Comparison of ENCODE assay signal across 10 mouse cellular contexts in the genomic region with DNA sequence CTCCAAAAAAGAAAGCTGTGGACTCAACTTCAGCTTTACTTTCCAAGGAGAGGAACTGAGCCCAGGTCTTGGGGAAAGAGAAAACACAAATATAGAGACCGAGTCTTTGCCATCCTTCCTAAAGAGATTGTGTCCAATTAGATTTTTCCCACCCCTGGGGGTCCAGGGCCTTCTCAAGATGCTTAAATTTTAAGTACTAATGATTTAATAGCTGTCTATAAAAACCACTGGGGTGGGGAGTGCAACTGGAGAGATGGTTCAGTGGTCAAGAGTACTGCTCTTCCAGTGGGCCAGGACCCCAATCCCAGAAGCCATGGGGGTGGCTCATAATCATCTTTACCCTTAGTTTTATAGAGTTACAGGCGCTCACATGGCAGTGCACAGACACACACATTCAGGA. TPM values are rescaled to one million over a fixed set of nuclear protein-coding genes. Genes with fewer than 3 reads are reported as not detected.
DNase-seq lines count a peak whose midpoint lies in the region; ATAC-seq and TF ChIP-seq lines count a peak whose summit lies in the region.
"Had no signal": no experiment of that assay in that cellular context is flagged by ENCODE, and none has a peak within 500 bp of the region (broad histone marks: within the 10 kb centered on the region; RNA-seq: fewer than 3 reads in every experiment).

No protein-coding gene starts in this region.

- no peaks in the 10 kb centered on the region for H3K27me3 ChIP-seq in heart, embryonic 13.5 days (replicated peaks)
- no peaks in the 10 kb centered on the region for H3K27me3 ChIP-seq in lung, embryonic 16.5 days (ENCODE audit: control insufficient read depth, insufficient read depth, low read depth, low read length)
- H3K27me3 ChIP-seq in lung, postnatal 0 days (replicated peaks; ENCODE audit: insufficient read depth, low read length) = no peaks in the 10 kb centered on the region
- no peaks in the 10 kb centered on the region for H3K27me3 ChIP-seq in intestine, postnatal 0 days (replicated peaks; ENCODE audit: control insufficient read depth, insufficient read depth, low read length)
- H3K27me3 ChIP-seq in myocyte (ENCODE audit: control insufficient read depth, insufficient read depth, insufficient read length) = no peaks in the 10 kb centered on the region

- no peak for ATAC-seq in heart, embryonic 13.5 days (ENCODE audit: extremely low read depth, insufficient number of reproducible peaks, low FRiP score, low TSS enrichment)
- ATAC-seq in lung, embryonic 16.5 days (ENCODE audit: low read depth) = no peak
- no peak for ATAC-seq in lung, postnatal 0 days
- no peak for ATAC-seq in intestine, postnatal 0 days
- no peak for ATAC-seq in CD4-positive, CD25-positive, alpha-beta regulatory T cell, adult 4 months

- peaks cover 17% of the 10 kb centered on the region for H3K36me3 ChIP-seq in heart, embryonic 13.5 days
- H3K36me3 ChIP-seq in lung, embryonic 16.5 days (ENCODE audit: control insufficient read depth, insufficient read depth, low read length) = 0 out of 2 replicates have a peak, but pooled peaks cover 6% of the 10 kb centered on the region
- no peaks in the 10 kb centered on the region; the same call in 1 of the 2 replicates for H3K36me3 ChIP-seq in lung, postnatal 0 days (ENCODE audit: insufficient read depth, low read length)
- H3K36me3 ChIP-seq in intestine, postnatal 0 days (ENCODE audit: control insufficient read depth, insufficient read depth) = peaks cover 16% of the 10 kb centered on the region; the same call in 1 of the 2 replicates
- H3K36me3 ChIP-seq in myocyte (ENCODE audit: control insufficient read depth, insufficient read depth) = peaks cover 6% of the 10 kb centered on the region

- H3K4me3 ChIP-seq in heart, embryonic 13.5 days = peak overlapping the region; percentile 84; the same call in 1 of the 2 replicates
- H3K4me3 ChIP-seq in lung, embryonic 16.5 days (ENCODE audit: low read length) = no peak overlapping the region; the same call in 1 of the 2 replicates
- no peak overlapping the region for H3K4me3 ChIP-seq in lung, postnatal 0 days (ENCODE audit: low read depth, low read length)
- H3K4me3 ChIP-seq in intestine, postnatal 0 days (ENCODE audit: low read depth, low read length) = no peak overlapping the region
- H3K4me3 ChIP-seq in myocyte = no peak overlapping the region

- H3K4me2 ChIP-seq in heart, embryonic 13.5 days = peak overlapping the region; percentile 83
- peak overlapping the region; percentile 88 for H3K4me2 ChIP-seq in lung, embryonic 16.5 days (ENCODE audit: low read depth, low read length)
- H3K4me2 ChIP-seq in lung, postnatal 0 days (replicated peaks; ENCODE audit: low read depth, low read length) = no peak overlapping the region
- peak overlapping the region; percentile 86; the same call in 1 of the 2 replicates for H3K4me2 ChIP-seq in intestine, postnatal 0 days (replicated peaks; ENCODE audit: low read depth)
- peak overlapping the region; percentile 92 for H3K4me2 ChIP-seq in myocyte (ENCODE audit: low read depth)

- H3ac ChIP-seq in myocyte (ENCODE audit: control insufficient read depth, insufficient read length) = no peak overlapping the region

- intact Hi-C loops in heart, postnatal 14 days (cut with DNase I) = no loop called here

- H3K27ac ChIP-seq in heart, embryonic 13.5 days (replicated peaks) = no peak overlapping the region
- H3K27ac ChIP-seq in lung, embryonic 16.5 days (ENCODE audit: low read length) = no peak overlapping the region
- no peak overlapping the region for H3K27ac ChIP-seq in lung, postnatal 0 days (ENCODE audit: low read length)
- H3K27ac ChIP-seq in intestine, postnatal 0 days (ENCODE audit: low read depth, low read length) = no peak overlapping the region

- WGBS in heart, embryonic 13.5 days = 79% methylated on average over 2 of the region's 2 CpGs
- WGBS in lung, embryonic 16.5 days = 86% methylated on average over 2 of the region's 2 CpGs
- 80% methylated on average over 2 of the region's 2 CpGs for whole genome bisulfite sequencing in lung, postnatal 0 days
- WGBS in intestine, postnatal 0 days = 85% methylated on average over 2 of the region's 2 CpGs

- no peak for TF ChIP-seq POLR2A in myocyte (IDR thresholded peaks at IDR 0.05; ENCODE audit: insufficient read length, low read depth)

- H3K4me1 ChIP-seq in heart, embryonic 13.5 days = peaks cover 17% of the 10 kb centered on the region
- peaks cover 16% of the 10 kb centered on the region for H3K4me1 ChIP-seq in lung, embryonic 16.5 days (replicated peaks; ENCODE audit: control insufficient read depth, insufficient read depth, low read length)
- peaks cover 4% of the 10 kb centered on the region; the same call in 1 of the 2 replicates for H3K4me1 ChIP-seq in lung, postnatal 0 days (ENCODE audit: insufficient read depth, low read depth, low read length)
- H3K4me1 ChIP-seq in intestine, postnatal 0 days (replicated peaks; ENCODE audit: control insufficient read depth, insufficient read depth, low read length) = no peaks in the 10 kb centered on the region

- no peak for TF ChIP-seq EP300 in lung, postnatal 0 days (IDR thresholded peaks at IDR 0.05)

- H3K79me2 ChIP-seq in myocyte (ENCODE audit: control insufficient read depth, insufficient read depth) = peaks cover 31% of the 10 kb centered on the region

- no peak for TF ChIP-seq CTCF in lung, postnatal 0 days (IDR thresholded peaks at IDR 0.05)
- TF ChIP-seq CTCF in intestine, postnatal 0 days (IDR thresholded peaks at IDR 0.05; ENCODE audit: low read depth) = no peak

- peak overlapping the region; percentile 91 for H3K9ac ChIP-seq in heart, embryonic 13.5 days
- H3K9ac ChIP-seq in lung, embryonic 16.5 days (ENCODE audit: low read length) = peak overlapping the region; percentile 87
- no peak overlapping the region for H3K9ac ChIP-seq in lung, postnatal 0 days (replicated peaks; ENCODE audit: low read depth)
- H3K9ac ChIP-seq in intestine, postnatal 0 days (ENCODE audit: low read depth, low read length) = no peak overlapping the region

- H3K9me3 ChIP-seq in heart, embryonic 13.5 days = no peaks in the 10 kb centered on the region
- no peaks in the 10 kb centered on the region for H3K9me3 ChIP-seq in lung, embryonic 16.5 days (ENCODE audit: control insufficient read depth, low read length)
- no peaks in the 10 kb centered on the region for H3K9me3 ChIP-seq in lung, postnatal 0 days (ENCODE audit: low read length)
- no peaks in the 10 kb centered on the region for H3K9me3 ChIP-seq in intestine, postnatal 0 days (ENCODE audit: control insufficient read depth)

- DNase-seq in heart, postnatal 14 days = no peak
- no peak for DNase-seq in lung, postnatal 0 days (ENCODE audit: low spot score)
- DNase-seq in adrenal gland, postnatal 25 days = no peak
- DNase-seq: layer of hippocampus, postnatal 36 days; right cerebral cortex, postnatal 14 days had no signal

TF ChIP-seq in myocyte, 11 proteins besides CTCF, POLR2A, EP300 and RAD21 (continues in another document):
- TF ChIP-seq USF1 (IDR thresholded peaks at IDR 0.05; ENCODE audit: low read depth) (no peak), REST (IDR thresholded peaks at IDR 0.05; ENCODE audit: insufficient read depth, insufficient read length) (no peak), MAX (IDR thresholded peaks at IDR 0.05; ENCODE audit: low read depth) (no peak), CEBPB (IDR thresholded peaks at IDR 0.05; ENCODE audit: insufficient read depth, poor library complexity, severe bottlenecking) (no peak)

RNA-seq across cellular contexts. Expression of a gene that starts 2.0 kb away (rescaled TPM):
- polyA plus RNA-seq in heart, embryonic 13.5 days (2015; fragmentation: Nextera tagmentation; extraction: Ambion mirVana) = 83.9 and 84.3 TPM in 2 replicates
- total RNA-seq in heart, postnatal 14 days (2021) = 10 to 100 TPM; 49.2 to 57.1 TPM
- polyA plus RNA-seq in lung, embryonic 16.5 days (2015; fragmentation: Nextera tagmentation; extraction: Ambion mirVana) = 101 and 108 TPM in 2 replicates
- 59.9 and 66.3 TPM in 2 replicates for polyA plus RNA-seq in lung, postnatal 0 days (2015; fragmentation: Nextera tagmentation; extraction: Ambion mirVana)
- 21.6 and 26.8 TPM in 2 replicates for polyA plus RNA-seq in intestine, postnatal 0 days (2015; fragmentation: Nextera tagmentation; extraction: Ambion mirVana)
- polyA plus RNA-seq in myocyte (2012; fragmentation: generic; extraction: Trizol) = 31.7 TPM
- 10 to 100 TPM; 58.1 to 59.3 TPM for polyA plus RNA-seq in CD4-positive, CD25-positive, alpha-beta regulatory T cell, adult 4 months (2017; shearing (Covaris generic))
- total RNA-seq in adrenal gland, postnatal 25 days (2021) = 163 and 192 TPM in 2 replicates

RNA-seq across cellular contexts. Expression of a gene that starts 27.4 kb away (rescaled TPM):
- 65.8 and 67.8 TPM in 2 replicates for polyA plus RNA-seq in heart, embryonic 13.5 days (2015; fragmentation: Nextera tagmentation; extraction: Ambion mirVana)
- 10 to 100 TPM; 50.0 to 62.5 TPM for total RNA-seq in heart, postnatal 14 days (2021)
- polyA plus RNA-seq in lung, embryonic 16.5 days (2015; fragmentation: Nextera tagmentation; extraction: Ambion mirVana) = 92.9 and 100 TPM in 2 replicates
- 30.2 and 34.0 TPM in 2 replicates for polyA plus RNA-seq in lung, postnatal 0 days (2015; fragmentation: Nextera tagmentation; extraction: Ambion mirVana)
- polyA plus RNA-seq in intestine, postnatal 0 days (2015; fragmentation: Nextera tagmentation; extraction: Ambion mirVana) = 18.3 and 21.9 TPM in 2 replicates
- polyA plus RNA-seq in myocyte (2012; fragmentation: generic; extraction: Trizol) = 14.0 TPM
- polyA plus RNA-seq in CD4-positive, CD25-positive, alpha-beta regulatory T cell, adult 4 months (2017; shearing (Covaris generic)) = 100 to 1,000 TPM; 150 to 275 TPM
- total RNA-seq in adrenal gland, postnatal 25 days (2021) = 85.2 and 89.0 TPM in 2 replicates

RNA-seq across cellular contexts. Expression of a gene that starts 40.8 kb away (rescaled TPM):
- polyA plus RNA-seq in heart, embryonic 13.5 days (2015; fragmentation: Nextera tagmentation; extraction: Ambion mirVana) = 10.9 and 12.4 TPM in 2 replicates
- total RNA-seq in heart, postnatal 14 days (2021) = 10 to 100 TPM; 22.4 to 23.4 TPM
- polyA plus RNA-seq in lung, embryonic 16.5 days (2015; fragmentation: Nextera tagmentation; extraction: Ambion mirVana) = 22.6 and 27.0 TPM in 2 replicates
- polyA plus RNA-seq in lung, postnatal 0 days (2015; fragmentation: Nextera tagmentation; extraction: Ambion mirVana) = 12.1 and 12.8 TPM in 2 replicates
- polyA plus RNA-seq in intestine, postnatal 0 days (2015; fragmentation: Nextera tagmentation; extraction: Ambion mirVana) = 9.5 and 10.0 TPM in 2 replicates
- 21.0 TPM for polyA plus RNA-seq in myocyte (2012; fragmentation: generic; extraction: Trizol)
- 10 to 100 TPM; 11.0 to 14.0 TPM for polyA plus RNA-seq in CD4-positive, CD25-positive, alpha-beta regulatory T cell, adult 4 months (2017; shearing (Covaris generic))
- total RNA-seq in adrenal gland, postnatal 25 days (2021) = 55.4 and 58.3 TPM in 2 replicates

RNA-seq across cellular contexts. Expression of a gene that starts 55.0 kb away (rescaled TPM):
- polyA plus RNA-seq in heart, embryonic 13.5 days (2015; fragmentation: Nextera tagmentation; extraction: Ambion mirVana) = 0.49 and 1.1 TPM in 2 replicates
- 1 to 10 TPM; 1.3 to 4.7 TPM for total RNA-seq in heart, postnatal 14 days (2021)
- 1.7 and 4.0 TPM in 2 replicates for polyA plus RNA-seq in lung, embryonic 16.5 days (2015; fragmentation: Nextera tagmentation; extraction: Ambion mirVana)
- polyA plus RNA-seq in lung, postnatal 0 days (2015; fragmentation: Nextera tagmentation; extraction: Ambion mirVana) = 0.79 and 1.2 TPM in 2 replicates
- polyA plus RNA-seq in intestine, postnatal 0 days (2015; fragmentation: Nextera tagmentation; extraction: Ambion mirVana) = 1.1 TPM in 2 replicates
- polyA plus RNA-seq in myocyte (2012; fragmentation: generic; extraction: Trizol) = not detected
- polyA plus RNA-seq in CD4-positive, CD25-positive, alpha-beta regulatory T cell, adult 4 months (2017; shearing (Covaris generic)) = 100 to 1,000 TPM in 1 of 2 experiments, 10 to 100 TPM in 1; 91.5 to 117 TPM
- 0.57 and 1.2 TPM in 2 replicates for total RNA-seq in adrenal gland, postnatal 25 days (2021)

Comparison
In these comparisons a context has a peak if more than half of its experiments do, and no peak if none do; other contexts are left out.
1. H3K9ac ChIP-seq: peak in heart, embryonic 13.5 days (single experiment) and lung, embryonic 16.5 days (single experiment); none in lung, postnatal 0 days (single experiment) and intestine, postnatal 0 days (single experiment).